Mouse (Mus musculus) spleen, adult 2 months (tissue): Measurements from ENCODE around the gene Pcbp3.

Experiments used
- CTCF ChIP-seq: fragments of 200-500 bp; IDR thresholded peaks from 2 replicates; pipeline ENCODE4 v1.5.1; 2011; ENCODE audit warnings: mild to moderate bottlenecking, inconsistent platforms; ENCODE audit not compliant: insufficient read depth, insufficient read length, insufficient replicate concordance; ENCODE audit errors: extremely low read depth
- POLR2A ChIP-seq: fragments of 200-500 bp; IDR thresholded peaks from 2 replicates; pipeline ENCODE4 v1.6.1; 2011; ENCODE audit warnings: low read depth, low read length, inconsistent platforms

- TF ChIP-seq POLR2A (no peak), CTCF (no peak)
These were observed 160.4 kb downstream of the Pcbp3 start for GRCm38 (mm10) chr10:76801237-76801641.
